Mouse (Mus musculus): ENCODE results near the gene Prl3a1. TPM values are rescaled to one million over a fixed set of nuclear protein-coding genes. Genes with fewer than 3 reads are reported as not detected.

The Prl3a1 gene
- not detected in 2 replicates for polyA plus RNA-seq (2015; fragmentation: Nextera tagmentation; extraction: Ambion mirVana)

GRCm38 (mm10) chr13:27259136-27259535 lies at the start of gene Prl3a1:
Gene Prl3a1, plus strand, starts transcription at chr13:27259436.
- H3K4me3 ChIP-seq = no peak within 1 kb of the TSS
- no peaks in the 10 kb centered on the region for H3K27me3 ChIP-seq
- H3K9me3 ChIP-seq = no peaks in the 10 kb centered on the region
- no peak within 1 kb of the TSS for H3K4me2 ChIP-seq
- no peak within 1 kb of the TSS for H3K27ac ChIP-seq
- H3K36me3 ChIP-seq = no peaks in the 10 kb centered on the region
- 83% methylated on average over 4 of the region's 4 CpGs for WGBS
- H3K4me1 ChIP-seq = no peaks in the 10 kb centered on the region
- no peak within 1 kb of the TSS for H3K9ac ChIP-seq
- ATAC-seq (ENCODE audit: insufficient number of reproducible peaks, low FRiP score, low TSS enrichment, low read depth) = no peak

- no peak within 1 kb of the TSS for H3K4me3 ChIP-seq
- no peaks in the 10 kb centered on the region for H3K27me3 ChIP-seq
- no peak within 1 kb of the TSS for H3K9ac ChIP-seq
- no peaks in the 10 kb centered on the region for H3K4me1 ChIP-seq
- H3K9me3 ChIP-seq = no peaks in the 10 kb centered on the region
- 95% methylated on average over 1 of the region's 1 CpGs for WGBS
- ATAC-seq (ENCODE audit: insufficient number of reproducible peaks, low FRiP score, low TSS enrichment, low read depth) = no peak
- no peak within 1 kb of the TSS for H3K27ac ChIP-seq
- no peak within 1 kb of the TSS for H3K4me2 ChIP-seq
- H3K36me3 ChIP-seq = no peaks in the 10 kb centered on the region
Measured at GRCm38 (mm10) chr13:27241547-27241946, 17.7 kb upstream of the Prl3a1 start, which contains the start of gene Prl3b1. Gene Prl3b1, plus strand, starts transcription at chr13:27241847.

DNA sequence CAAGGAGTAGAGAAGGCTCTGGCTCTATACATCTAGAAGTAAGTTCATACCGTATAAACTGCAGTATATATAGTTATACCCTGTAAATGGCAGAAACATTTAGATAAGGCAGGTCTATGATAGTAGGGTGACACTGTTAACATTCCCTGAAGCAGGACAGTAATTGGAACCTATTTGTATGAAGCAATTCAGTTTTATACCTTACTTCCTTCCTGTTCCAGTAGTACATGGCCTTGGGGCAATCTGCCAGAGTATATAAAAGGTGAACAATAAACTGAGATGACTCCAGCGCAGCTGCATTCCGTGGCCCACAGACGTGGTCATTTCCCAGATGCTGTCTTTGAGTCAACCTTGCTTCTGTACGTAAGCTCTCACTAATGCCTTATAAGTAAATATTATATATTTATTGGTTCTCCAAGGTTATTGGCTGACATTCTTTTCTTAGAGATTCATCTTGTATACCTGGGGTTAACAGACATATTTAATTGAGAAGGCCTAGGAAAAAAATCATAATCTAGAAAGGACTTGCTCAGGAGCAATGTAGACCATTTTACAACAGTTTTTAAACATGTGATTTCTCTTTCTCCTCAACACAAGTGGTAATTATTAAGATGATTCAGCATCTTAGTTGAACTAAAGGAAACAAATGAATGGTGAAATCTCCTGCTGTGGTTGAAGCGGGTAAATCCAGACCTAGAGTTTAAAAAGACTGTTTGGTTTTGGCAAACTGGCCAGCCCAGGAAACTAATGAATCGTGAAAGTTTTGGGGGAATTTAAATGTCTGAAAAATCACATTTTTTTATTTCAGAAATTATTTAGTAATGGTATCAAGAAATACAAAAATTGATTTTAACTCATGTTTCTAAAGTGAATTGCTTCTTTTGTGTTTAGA lies 53.3 kb downstream of the Prl3a1 start, which contains the start of gene Prl6a1:
TSS of gene Prl6a1 (plus strand) at position 294 of the 892 bp plus-strand sequence.
- ATAC-seq (ENCODE audit: insufficient number of reproducible peaks, low FRiP score, low TSS enrichment, low read depth) = no peak

More for the DNA sequence above, 53.3 kb downstream of the Prl3a1 start, which contains the start of gene Prl6a1:
- no peak within 1 kb of the TSS for H3K4me3 ChIP-seq
- H3K27ac ChIP-seq = no peak within 1 kb of the TSS
- no peak within 1 kb of the TSS for H3K9ac ChIP-seq
- no peaks in the 10 kb centered on the region for H3K27me3 ChIP-seq
- no peak within 1 kb of the TSS for H3K4me2 ChIP-seq
- no peaks in the 10 kb centered on the region for H3K4me1 ChIP-seq
- H3K9me3 ChIP-seq = no peaks in the 10 kb centered on the region
- no peaks in the 10 kb centered on the region for H3K36me3 ChIP-seq
- 46% methylated on average over 7 of the region's 7 CpGs for WGBS

Other genes with a start within 250 kb of the Prl3a1 start
- not detected in 2 replicates for gene Prl, start 201.9 kb upstream of the Prl3a1 start, polyA plus RNA-seq (2015; fragmentation: Nextera tagmentation; extraction: Ambion mirVana)
- not detected in 2 replicates for gene Prl3d1, start 165.2 kb upstream of the Prl3a1 start, polyA plus RNA-seq (2015; fragmentation: Nextera tagmentation; extraction: Ambion mirVana)
- gene Prl3d2, start 137.7 kb upstream of the Prl3a1 start, polyA plus RNA-seq (2015; fragmentation: Nextera tagmentation; extraction: Ambion mirVana) = not detected in 2 replicates
- not detected in 2 replicates for gene Prl3d3, start 102.6 kb upstream of the Prl3a1 start, polyA plus RNA-seq (2015; fragmentation: Nextera tagmentation; extraction: Ambion mirVana)
- not detected in 2 replicates for gene Prl3c1, start 62.8 kb upstream of the Prl3a1 start, polyA plus RNA-seq (2015; fragmentation: Nextera tagmentation; extraction: Ambion mirVana)
- gene Prl3b1, start 17.6 kb upstream of the Prl3a1 start, polyA plus RNA-seq (2015; fragmentation: Nextera tagmentation; extraction: Ambion mirVana) = not detected in 2 replicates
- not detected in 2 replicates for gene Prl6a1, start 53.2 kb downstream of the Prl3a1 start, polyA plus RNA-seq (2015; fragmentation: Nextera tagmentation; extraction: Ambion mirVana)
- gene Prl8a2, start 86.2 kb downstream of the Prl3a1 start, polyA plus RNA-seq (2015; fragmentation: Nextera tagmentation; extraction: Ambion mirVana) = not detected in 2 replicates
- not detected in 2 replicates for gene Prl2b1, start 131.4 kb downstream of the Prl3a1 start, polyA plus RNA-seq (2015; fragmentation: Nextera tagmentation; extraction: Ambion mirVana)
- gene Prl8a6, start 179.3 kb downstream of the Prl3a1 start, polyA plus RNA-seq (2015; fragmentation: Nextera tagmentation; extraction: Ambion mirVana) = not detected in 2 replicates

Measured in limb, embryonic 15.5 days (tissue).